Mouse (Mus musculus) limb, embryonic 10.5 days (tissue): Measurements from ENCODE around the gene Gapdh. TPM values are rescaled to one million over a fixed set of nuclear protein-coding genes. Genes with fewer than 3 reads are reported as not detected.

Experiments used
- microRNA-seq: library from miRNA; unstranded; fragments of <30 nt; microRNA quantifications from one replicate; pipeline ENCODE4, GENCODE M21; 2017
- polyA plus RNA-seq: library from polyadenylated mRNA; unstranded; fragments of >200 nt; fragmentation: Nextera tagmentation; extraction: Ambion mirVana; gene quantifications from 2 replicates; pipeline ENCODE4 v1.2.1, GENCODE M21; 2016

The Gapdh gene
- polyA plus RNA-seq, 1 experiment from 2014 or later: 2,585 TPM

Small RNAs within 50 kb of the gene (microRNA-seq; reads per million reads assigned to microRNA genes)
- gene Mir3098: 1.5 reads per million

Other genes with a start within 250 kb of the Gapdh start
- gene Ptms, start 246.4 kb downstream of the Gapdh start, polyA plus RNA-seq: 144 and 208 TPM in 2 replicates
- gene Mlf2, start 235.1 kb downstream of the Gapdh start, polyA plus RNA-seq: 428 and 433 TPM in 2 replicates
- 141 and 150 TPM in 2 replicates for gene Cops7a, start 200.9 kb downstream of the Gapdh start, polyA plus RNA-seq
- 0.40 and 1.4 TPM in 2 replicates for gene Pianp, start 169.8 kb downstream of the Gapdh start, polyA plus RNA-seq
- 12.8 and 15.2 TPM in 2 replicates for gene Zfp384, start 157.3 kb downstream of the Gapdh start, polyA plus RNA-seq
- 121 and 145 TPM in 2 replicates for gene Ing4, start 126.7 kb downstream of the Gapdh start, polyA plus RNA-seq
- gene Acrbp, start 116.8 kb downstream of the Gapdh start, polyA plus RNA-seq: 10.1 and 13.0 TPM in 2 replicates
- gene Lpar5, start 98.5 kb downstream of the Gapdh start, polyA plus RNA-seq: 0.14 and 0.18 TPM in 2 replicates
- gene Chd4, start 70.5 kb downstream of the Gapdh start, polyA plus RNA-seq: 104 and 109 TPM in 2 replicates
- 94.6 and 119 TPM in 2 replicates for gene Nop2, start 34.6 kb downstream of the Gapdh start, polyA plus RNA-seq
- 10.9 and 15.5 TPM in 2 replicates for gene Iffo1, start 21.2 kb downstream of the Gapdh start, polyA plus RNA-seq
- 285 and 288 TPM in 2 replicates for gene Ncapd2, start 25.2 kb upstream of the Gapdh start, polyA plus RNA-seq
- gene Mrpl51, start 25.3 kb upstream of the Gapdh start, polyA plus RNA-seq: 213 and 231 TPM in 2 replicates
- 3.2 and 3.9 TPM in 2 replicates for gene Vamp1, start 49.1 kb upstream of the Gapdh start, polyA plus RNA-seq
- 1.0 and 1.8 TPM in 2 replicates for gene Tapbpl, start 65.4 kb upstream of the Gapdh start, polyA plus RNA-seq
- gene Cd27, start 70.5 kb upstream of the Gapdh start, polyA plus RNA-seq: 0.84 and 1.6 TPM in 2 replicates
- gene Tuba3a, start 119.6 kb upstream of the Gapdh start, polyA plus RNA-seq: 0.10 and 0.21 TPM in 2 replicates
- 34.3 and 41.5 TPM in 2 replicates for gene Ltbr, start 147.4 kb upstream of the Gapdh start, polyA plus RNA-seq
- 1.0 and 1.6 TPM in 2 replicates for gene Scnn1a, start 154.2 kb upstream of the Gapdh start, polyA plus RNA-seq
- gene Tnfrsf1a, start 182.9 kb upstream of the Gapdh start, polyA plus RNA-seq: 41.8 and 43.6 TPM in 2 replicates
- gene Plekhg6, start 214.3 kb upstream of the Gapdh start, polyA plus RNA-seq: 0.26 and 0.33 TPM in 2 replicates